Mouse (Mus musculus): ENCODE results near the gene Pidd1.

The Pidd1 gene

DNA sequence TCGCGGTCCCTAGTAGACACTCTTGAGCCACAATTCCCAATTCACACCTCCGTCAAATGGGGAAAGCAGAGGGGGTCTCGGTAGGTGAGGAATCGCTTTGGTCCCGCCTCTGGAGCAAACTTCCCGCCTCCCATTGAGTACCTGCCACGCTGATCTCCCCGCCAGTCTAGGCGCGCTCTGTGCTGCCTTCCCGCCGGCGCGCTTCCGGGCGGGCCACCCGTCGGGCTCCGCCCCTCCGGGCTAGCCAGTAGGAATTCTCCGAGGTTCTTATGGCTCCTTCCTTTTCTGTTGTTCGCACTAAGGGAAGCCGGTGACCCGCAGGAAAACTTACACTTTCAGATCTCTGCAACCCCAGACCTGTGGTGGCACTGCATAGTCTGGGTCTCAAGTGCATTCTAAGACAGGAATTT, at the start of gene Pidd1:
Gene Pidd1 (minus strand): TSS at position 198 of the 410 bp plus-strand sequence.
- DNase-seq (ENCODE audit: low read depth, low spot score), result no peak

DNA sequence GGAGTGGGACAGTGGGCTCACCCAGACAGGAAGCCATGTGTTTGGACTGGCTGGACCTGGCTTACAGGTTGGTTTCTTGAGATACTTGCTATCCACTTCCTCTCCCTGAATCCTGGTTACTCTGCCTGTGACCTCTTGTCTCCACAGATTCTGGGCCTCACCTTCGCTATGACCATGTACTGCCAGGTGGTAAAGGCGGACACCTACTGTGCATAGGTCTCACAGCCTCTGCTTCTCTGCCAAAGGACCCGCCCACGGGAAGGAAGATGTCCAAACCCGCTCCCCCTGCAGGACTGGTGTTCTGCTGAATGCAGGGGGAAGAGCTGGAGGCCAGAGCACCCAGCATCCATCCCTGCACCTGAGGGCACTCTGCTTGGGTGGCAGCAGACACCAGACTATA, 48.9 kb upstream of the Pidd1 start:
- DNase-seq (ENCODE audit: low read depth, low spot score), result no peak

- DNase-seq (ENCODE audit: low read depth, low spot score), result no peak
These were observed 47.3 kb upstream of the Pidd1 start for GRCm38 (mm10) chr7:141491151-141491550.

DNA sequence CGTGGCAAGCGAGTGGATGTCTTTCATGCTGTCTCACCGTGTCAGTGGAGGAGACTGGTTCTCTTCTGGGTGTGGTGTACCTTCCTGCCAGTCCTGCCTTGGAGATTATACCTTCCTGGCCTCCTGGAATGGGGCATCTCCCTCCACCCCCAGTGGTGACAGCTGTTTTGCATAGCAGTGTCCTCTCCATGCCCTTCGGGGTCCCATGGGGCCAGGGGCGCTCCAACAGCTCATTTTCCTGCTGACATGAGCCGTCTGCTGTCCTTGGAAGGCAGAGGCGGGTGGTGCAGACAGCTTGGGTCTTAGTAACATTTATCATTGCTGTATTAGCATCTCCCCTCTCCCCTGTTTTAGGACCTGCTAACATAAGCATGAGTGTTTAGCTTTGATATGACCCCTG, 43.3 kb upstream of the Pidd1 start:
- DNase-seq (ENCODE audit: low read depth, low spot score), result no peak

GRCm38 (mm10) chr7:141486239-141486638, 42.4 kb upstream of the Pidd1 start:
- no peak for DNase-seq (ENCODE audit: low read depth, low spot score)

GRCm38 (mm10) chr7:141485606-141486005, 41.8 kb upstream of the Pidd1 start:
- no peak for DNase-seq (ENCODE audit: low read depth, low spot score)

DNA sequence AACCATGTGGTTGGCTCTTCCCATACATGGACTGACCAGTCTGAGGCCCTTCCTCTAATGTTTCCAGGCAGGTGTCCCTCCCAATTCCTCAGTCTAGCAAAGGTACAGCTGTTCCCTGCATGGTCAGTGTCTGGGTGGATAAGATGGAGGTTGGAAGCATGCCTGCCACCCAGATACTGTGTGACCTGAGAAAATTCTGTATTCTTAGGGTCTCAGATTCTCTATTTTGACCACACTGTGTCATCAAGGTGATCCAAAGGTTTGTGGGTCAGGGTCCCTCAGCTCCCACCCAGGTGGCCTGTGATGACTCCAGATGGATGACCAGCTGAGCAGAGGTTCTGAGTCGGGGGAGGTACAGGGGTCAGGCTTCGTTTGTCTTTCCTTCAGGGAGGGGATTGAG, 41.4 kb upstream of the Pidd1 start:
- no peak for DNase-seq (ENCODE audit: low read depth, low spot score)

- DNase-seq (ENCODE audit: low read depth, low spot score), result no peak
These were observed 40.6 kb upstream of the Pidd1 start for GRCm38 (mm10) chr7:141484186-141485120.

DNA sequence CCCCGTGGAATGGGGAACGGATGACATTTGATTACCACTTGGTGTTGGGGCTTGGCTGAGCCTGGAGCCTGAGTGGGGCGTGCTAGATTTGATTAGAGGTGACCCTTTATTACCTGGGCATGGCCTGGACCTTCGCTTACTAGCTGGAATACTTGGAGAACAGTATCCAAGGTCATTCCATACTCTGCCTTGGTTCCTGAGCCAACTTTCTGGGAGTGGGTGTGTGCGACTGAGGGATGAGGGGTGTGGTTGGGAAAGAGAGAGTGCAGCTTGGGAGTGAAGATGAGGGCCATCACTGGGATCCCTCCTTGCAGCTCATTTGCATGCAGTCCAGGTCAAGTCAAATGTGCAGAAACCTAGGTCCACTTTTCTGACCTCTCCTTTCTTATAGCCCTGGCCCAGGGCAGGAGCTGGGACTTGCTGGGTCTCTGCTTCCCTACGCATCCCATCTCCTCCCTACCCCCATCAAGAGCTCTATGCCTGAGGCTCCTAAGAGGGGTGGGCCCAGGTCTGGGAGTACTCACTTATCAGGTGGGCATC, 39.4 kb upstream of the Pidd1 start:
- no peak for DNase-seq (ENCODE audit: low read depth, low spot score)

- no peak for DNase-seq (ENCODE audit: low read depth, low spot score)
These were observed 38.8 kb upstream of the Pidd1 start for GRCm38 (mm10) chr7:141482531-141483024.

DNA sequence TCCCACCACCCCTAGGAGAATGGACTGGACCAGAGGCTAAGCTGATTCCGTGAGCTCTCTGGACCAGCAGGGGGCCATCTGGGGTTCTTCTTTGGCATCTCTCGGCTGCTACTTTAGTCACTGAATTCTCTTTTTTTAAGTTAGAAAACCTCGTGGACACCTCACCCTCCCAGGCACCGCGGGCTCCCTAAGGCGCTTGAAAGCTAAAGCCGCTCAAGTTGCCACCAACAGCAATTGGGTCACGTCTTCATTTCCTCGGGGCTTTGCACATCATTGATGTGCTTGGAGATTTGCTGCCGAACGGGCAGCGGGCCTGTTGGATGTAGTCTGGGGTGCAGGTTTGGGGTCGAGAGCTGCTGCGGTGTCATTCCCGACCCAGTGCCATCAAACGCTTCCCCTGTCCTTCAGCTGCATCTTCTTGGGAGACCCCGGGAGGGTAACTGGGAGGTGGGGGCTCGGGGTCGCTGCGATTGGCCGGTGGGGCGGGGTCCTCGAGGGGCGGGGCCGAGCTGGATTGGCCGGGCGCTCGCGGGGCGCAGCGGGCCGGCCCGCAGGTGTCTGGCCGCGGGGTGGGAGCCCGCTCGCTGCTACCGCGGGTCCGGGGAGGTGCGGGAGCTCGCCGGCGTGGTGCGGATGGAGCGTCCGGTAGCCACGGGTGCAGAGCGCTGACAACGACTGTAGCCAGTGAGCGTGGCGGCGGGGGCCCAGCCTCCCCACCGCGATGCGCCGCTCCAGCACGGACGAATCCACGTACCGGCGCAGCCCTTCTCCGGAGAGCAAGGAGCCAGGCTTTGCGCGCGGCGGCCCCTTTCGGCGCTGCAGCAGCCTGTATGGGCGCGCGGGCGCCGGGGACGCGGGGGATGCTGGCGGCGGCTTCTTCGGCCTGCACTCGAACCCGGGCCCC, 37.9 kb upstream of the Pidd1 start:
- DNase-seq (ENCODE audit: low read depth, low spot score), result no peak

DNA sequence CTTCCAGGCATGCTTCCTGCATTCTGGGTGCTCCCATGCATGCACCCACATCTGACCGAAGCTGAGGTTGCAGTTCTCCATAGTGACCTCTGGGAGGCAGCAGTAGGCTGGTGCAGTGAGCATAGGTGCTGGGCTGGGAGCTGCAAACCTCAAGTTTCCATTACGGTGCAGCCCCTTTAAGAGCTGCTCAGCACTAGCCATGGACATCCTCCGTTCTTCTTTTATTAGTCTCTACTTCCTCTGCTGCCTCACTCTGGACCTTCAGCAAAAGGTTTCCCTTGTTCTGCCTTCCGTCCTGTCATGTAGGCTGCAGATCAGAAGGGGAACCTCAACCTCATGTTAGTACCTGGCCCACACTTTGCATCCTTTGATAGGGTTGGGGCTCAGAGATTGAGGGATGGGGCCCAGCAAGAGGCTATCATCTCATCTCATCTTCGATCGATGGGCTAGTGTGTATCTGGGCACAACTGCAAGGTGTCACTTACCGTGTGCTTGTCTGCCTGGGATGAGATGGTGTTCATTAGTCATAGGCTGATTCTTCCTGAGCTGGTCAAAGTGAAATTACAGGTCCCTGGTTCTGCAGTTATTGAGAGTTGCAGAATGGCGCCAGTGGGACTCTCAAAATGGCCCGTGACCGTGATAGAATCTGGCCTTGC, 37.1 kb upstream of the Pidd1 start:
- peak; percentile 80 for DNase-seq (ENCODE audit: low read depth, low spot score)

GRCm38 (mm10) chr7:141478270-141478748, 34.5 kb upstream of the Pidd1 start:
- no peak for DNase-seq (ENCODE audit: low read depth, low spot score)

DNA sequence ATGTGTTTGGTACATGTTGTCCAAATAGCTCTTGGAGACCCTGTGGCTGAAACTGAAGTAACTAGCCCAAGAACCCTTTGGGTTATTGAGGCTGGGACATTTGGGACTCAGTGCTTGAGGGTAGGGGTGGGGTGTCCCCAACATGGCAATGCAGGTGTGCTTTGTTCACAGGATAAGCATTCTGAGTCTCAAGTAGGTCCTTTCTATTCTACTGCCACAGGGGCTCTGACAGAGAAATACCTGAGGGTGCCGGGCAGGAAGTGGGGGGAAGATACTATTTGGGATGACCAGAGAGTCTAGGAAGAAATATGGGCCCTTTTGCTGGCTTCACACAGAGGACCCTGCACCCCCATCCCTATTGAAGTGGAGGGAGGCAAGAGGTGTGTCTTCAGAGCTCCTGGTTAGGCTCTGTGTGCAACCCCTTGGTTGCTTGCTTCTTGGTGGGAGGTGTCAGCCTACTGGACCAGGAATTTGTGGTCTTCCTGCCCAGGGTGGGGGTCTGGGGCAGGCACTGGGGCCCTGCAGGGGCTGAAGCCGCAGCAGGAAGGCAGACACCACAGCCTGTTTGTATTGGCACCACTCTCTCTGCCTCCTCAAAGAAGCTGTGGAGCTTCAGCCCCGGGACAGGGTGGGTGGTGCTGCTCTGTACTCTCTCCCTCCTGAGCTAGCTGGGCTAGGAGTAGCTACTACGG, 33.9 kb upstream of the Pidd1 start:
- no peak for DNase-seq (ENCODE audit: low read depth, low spot score)

DNA sequence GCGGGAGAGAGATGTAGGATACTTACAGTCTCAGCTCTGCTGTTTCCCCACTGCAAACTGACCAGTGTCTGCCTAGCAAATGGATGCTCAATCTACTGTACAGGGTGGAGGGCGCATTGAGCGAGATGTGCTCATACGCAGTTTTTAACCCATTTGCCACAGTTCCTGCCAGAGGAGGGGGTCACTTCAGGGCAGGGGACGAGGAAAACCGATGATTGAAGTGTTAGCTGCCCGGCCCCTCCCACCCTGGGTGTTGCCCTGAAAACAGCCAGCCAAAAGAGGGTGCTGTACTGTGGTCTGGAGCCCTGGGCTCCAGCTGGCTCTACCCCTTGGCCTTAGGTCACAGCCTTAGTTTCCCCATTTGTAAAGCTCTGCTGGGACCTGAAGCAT, 33.2 kb upstream of the Pidd1 start:
- no peak for DNase-seq (ENCODE audit: low read depth, low spot score)

DNA sequence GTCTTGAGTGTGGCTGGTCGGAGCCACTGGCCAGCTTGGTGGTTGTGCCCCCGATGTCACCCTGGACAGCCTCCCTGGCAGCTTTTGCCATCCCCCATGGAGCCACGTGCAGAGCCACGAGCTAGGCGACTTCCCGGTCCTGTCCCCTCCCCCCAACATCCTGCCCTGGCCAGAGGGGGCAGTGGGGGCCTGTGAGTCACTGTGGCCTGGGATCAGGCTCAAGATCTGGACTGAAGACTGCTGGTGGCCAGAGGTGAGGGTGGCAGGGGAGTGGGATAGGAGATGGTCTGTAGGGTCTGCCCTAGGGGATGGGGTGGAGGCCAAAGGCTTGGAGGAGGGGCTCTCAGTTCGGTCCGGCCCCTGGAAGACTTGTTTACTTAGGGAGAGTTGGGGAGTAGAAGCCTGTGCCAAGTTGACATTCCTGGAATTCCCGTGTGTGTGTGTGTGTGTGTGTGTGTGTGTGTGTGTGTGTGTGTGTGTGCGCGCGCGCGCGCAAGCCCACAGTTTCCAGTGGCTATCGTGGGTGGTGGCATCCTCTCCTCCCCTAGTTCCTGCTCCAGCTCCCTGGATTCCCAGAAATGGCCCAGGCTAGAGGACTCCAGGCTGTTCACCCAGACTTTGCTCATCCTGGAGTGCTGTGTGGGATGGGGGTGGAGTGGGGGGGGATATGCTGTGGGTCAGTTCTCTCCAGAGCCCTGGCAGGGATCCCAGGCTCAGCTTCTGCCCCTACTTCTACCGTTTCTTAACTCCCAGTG, 32.6 kb upstream of the Pidd1 start:
- no peak for DNase-seq (ENCODE audit: low read depth, low spot score)

GRCm38 (mm10) chr7:141475805-141476158, 32.0 kb upstream of the Pidd1 start:
- DNase-seq (ENCODE audit: low read depth, low spot score), result no peak

DNA sequence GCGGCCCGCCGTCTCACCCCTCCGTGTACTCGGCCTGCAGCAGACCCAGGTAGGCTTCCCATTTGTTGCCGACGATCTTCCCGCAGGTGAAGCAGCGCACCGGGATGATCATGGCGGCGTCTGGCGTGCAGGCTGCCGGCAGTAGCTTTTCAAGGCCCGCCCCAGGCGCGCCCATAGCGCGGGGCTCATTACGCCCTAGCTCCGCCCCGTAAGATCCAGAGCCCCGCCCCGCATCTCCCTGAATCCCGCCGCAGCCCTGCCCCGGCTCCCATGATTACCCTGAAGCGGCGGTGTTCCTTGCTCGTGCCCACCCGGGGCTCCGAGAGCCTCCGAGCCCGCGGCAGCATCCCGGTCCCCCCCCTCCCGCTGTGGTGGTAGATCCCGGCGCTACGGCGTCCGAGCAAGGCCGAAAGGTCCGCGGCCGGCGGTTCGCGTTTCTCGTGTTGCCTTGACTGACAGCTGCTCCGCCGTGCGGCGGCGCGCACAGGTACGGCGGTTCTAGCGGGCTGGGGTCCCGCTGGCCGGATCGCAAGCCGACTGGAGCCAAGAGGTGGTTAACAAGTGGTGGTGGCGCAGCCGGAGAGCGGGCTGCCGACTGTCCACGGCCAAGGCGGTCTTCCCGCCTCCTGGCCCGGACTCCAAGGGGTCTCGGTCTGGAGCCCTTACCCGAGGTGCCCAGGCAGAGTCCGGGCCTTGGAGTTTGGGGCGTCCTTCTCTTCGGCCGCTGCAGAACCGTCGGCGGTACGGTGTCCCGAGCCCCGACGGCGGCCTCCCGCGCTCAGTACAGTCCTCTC, 31.4 kb upstream of the Pidd1 start, which contains the start of the genes Polr2l and Tspan4:
Gene Polr2l (minus strand): TSS at position 122 of the 794 bp plus-strand sequence.
Gene Tspan4 (plus strand): TSS at position 230 of the 794 bp plus-strand sequence.
- DNase-seq (ENCODE audit: low read depth, low spot score), result peak; percentile 81

- DNase-seq (ENCODE audit: low read depth, low spot score), result no peak
These were observed 30.3 kb upstream of the Pidd1 start for GRCm38 (mm10) chr7:141474160-141474559.

All from forelimb bud, embryonic 11.5 days (tissue).